Mouse (Mus musculus): ENCODE results near the gene Rtp4. TPM values are rescaled to one million over a fixed set of nuclear protein-coding genes. Genes with fewer than 3 reads are reported as not detected.

The Rtp4 gene
- polyA plus RNA-seq (2015; fragmentation: Nextera tagmentation; extraction: Ambion mirVana), result 8.0 and 10.3 TPM in 2 replicates

DNA sequence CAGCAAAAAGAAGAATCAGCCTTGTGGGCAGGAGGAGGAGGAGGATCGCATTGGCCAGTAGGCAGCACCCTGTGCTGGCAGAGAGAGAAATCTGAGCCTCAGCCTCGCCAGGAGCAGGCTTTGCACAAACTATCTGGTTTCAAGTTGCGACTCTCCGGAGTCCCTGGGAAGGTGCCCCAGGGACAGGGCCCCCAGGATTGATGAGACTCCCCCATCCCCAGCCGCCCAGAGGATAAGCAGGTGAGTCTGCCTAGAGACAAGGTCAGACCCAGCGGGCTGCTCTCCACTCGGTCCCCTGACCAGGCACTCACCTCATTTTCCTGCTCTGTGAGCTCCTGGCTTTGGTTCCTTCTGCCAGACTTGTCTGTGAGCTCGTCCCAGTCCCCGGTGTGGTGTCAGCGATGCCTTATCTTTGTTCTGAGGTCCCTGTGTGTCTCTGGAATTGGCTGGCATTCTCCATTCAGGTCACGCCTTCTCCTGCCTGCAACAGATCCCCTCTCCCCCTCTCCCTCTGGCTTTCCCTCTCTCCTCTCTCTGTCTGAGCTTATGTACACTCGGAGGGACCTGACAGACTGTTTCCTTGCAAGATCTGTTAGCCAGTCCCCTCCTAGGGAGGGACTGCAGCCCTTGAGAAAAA, at the start of gene Rtp4, which contains the start of gene Masp1:
Gene Rtp4, plus strand, starts transcription at position 57 of the 637 bp plus-strand sequence.
Gene Masp1, minus strand, starts transcription at position 581 of the 637 bp plus-strand sequence.
- H3K27ac ChIP-seq (ENCODE audit: low read length), result no peak within 1 kb of the TSS
- peak within 1 kb of the TSS; percentile 46 for H3K9ac ChIP-seq (ENCODE audit: low read length)
- peaks cover 53% of the 10 kb centered on the region for H3K4me1 ChIP-seq (replicated peaks; ENCODE audit: control insufficient read depth, insufficient read depth, low read length)
- ATAC-seq (ENCODE audit: low read depth), result peak; percentile 24; the same call in 1 of the 2 replicates
- peak within 1 kb of the TSS; percentile 39 for H3K4me3 ChIP-seq (ENCODE audit: low read length)
- peak within 1 kb of the TSS; percentile 46 for H3K4me2 ChIP-seq (ENCODE audit: low read depth, low read length)
- no peaks in the 10 kb centered on the region for H3K36me3 ChIP-seq (ENCODE audit: control insufficient read depth, insufficient read depth, low read length)
- no peaks in the 10 kb centered on the region for H3K27me3 ChIP-seq (ENCODE audit: control insufficient read depth, insufficient read depth, low read depth, low read length)
- WGBS, result 4% methylated on average over 12 of the region's 12 CpGs
- no peaks in the 10 kb centered on the region for H3K9me3 ChIP-seq (ENCODE audit: control insufficient read depth, low read length)

DNA sequence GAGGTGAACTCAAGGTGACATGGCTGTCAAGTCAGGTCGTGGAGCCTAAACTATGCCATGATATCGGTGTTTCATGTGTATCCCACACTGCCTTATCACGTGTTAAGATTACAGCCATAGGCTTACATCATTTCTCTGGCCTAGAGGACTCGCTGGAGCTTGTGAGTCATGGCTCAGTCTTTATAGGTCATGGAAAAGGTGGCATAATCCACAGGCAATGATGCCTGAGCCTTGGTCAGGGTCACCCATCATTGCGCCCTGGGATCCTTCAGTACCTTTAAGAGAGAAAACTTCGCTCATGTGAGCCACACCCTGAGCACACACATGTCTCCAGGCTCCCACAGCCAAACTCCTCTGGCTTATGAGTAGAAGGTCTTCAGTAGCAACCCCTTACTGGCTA, 48.5 kb upstream of the Rtp4 start:
- Histone ChIP-seq H3K4me2 (ENCODE audit: low read depth, low read length) (no peak overlapping the region), H3K4me3 (ENCODE audit: low read length) (no peak overlapping the region), H3K9me3 (ENCODE audit: control insufficient read depth, low read length) (no peaks in the 10 kb centered on the region), H3K36me3 (ENCODE audit: control insufficient read depth, insufficient read depth, low read length) (no peaks in the 10 kb centered on the region), H3K27me3 (ENCODE audit: control insufficient read depth, insufficient read depth, low read depth, low read length) (no peaks in the 10 kb centered on the region), H3K9ac (ENCODE audit: low read length) (no peak overlapping the region), H3K4me1 (replicated peaks; ENCODE audit: control insufficient read depth, insufficient read depth, low read length) (no peaks in the 10 kb centered on the region), H3K27ac (ENCODE audit: low read length) (no peak overlapping the region)
- no peak for ATAC-seq (ENCODE audit: low read depth)
- WGBS, result 85% methylated on average over 6 of the region's 6 CpGs

DNA sequence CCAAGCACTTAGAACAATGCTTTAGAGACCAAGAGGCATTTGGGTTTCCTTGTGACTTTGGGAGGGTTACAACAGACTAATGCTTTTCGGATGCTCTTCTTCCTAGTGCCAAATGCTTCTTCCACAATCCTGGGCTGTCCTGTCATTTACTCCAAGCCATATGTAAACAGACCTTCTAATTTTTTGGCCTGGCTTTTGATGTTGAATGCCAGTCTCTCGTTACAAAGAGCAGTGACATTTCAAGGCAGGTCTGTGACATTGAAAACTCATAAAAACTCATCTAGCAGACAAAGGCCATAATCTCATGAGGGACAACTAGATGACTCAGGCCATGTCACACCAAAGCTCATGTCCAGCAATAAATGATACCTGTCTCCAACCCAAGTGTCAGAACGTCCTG, 48.0 kb upstream of the Rtp4 start:
- no peak for ATAC-seq (ENCODE audit: low read depth)
- Histone ChIP-seq H3K27me3 (ENCODE audit: control insufficient read depth, insufficient read depth, low read depth, low read length) (no peaks in the 10 kb centered on the region), H3K9ac (ENCODE audit: low read length) (no peak overlapping the region), H3K4me1 (replicated peaks; ENCODE audit: control insufficient read depth, insufficient read depth, low read length) (no peaks in the 10 kb centered on the region), H3K4me2 (ENCODE audit: low read depth, low read length) (no peak overlapping the region), H3K4me3 (ENCODE audit: low read length) (no peak overlapping the region), H3K9me3 (ENCODE audit: control insufficient read depth, low read length) (no peaks in the 10 kb centered on the region), H3K27ac (ENCODE audit: low read length) (no peak overlapping the region), H3K36me3 (ENCODE audit: control insufficient read depth, insufficient read depth, low read length) (no peaks in the 10 kb centered on the region)
- 54% methylated on average over 3 of the region's 3 CpGs for WGBS

DNA sequence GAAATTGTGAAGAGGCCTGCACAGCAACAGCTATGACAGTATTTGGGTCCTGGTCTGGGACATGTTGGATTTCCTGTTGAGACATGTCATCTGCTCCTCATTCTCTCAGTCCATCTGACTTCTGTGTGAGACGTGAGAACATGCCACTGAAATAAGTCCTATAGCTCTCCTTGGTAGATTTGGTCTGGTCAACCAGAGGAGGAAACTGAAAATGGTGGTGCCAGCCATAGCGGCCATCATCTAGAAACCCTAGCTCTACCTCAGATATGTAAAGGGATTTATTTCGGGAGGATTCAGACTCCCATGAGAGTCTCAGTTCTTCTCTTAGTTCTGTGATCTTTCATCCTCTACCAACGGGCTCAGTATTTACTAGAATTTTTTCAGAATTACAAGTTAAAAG, 44.4 kb upstream of the Rtp4 start:
- no peak overlapping the region for H3K27ac ChIP-seq (ENCODE audit: low read length)
- H3K27me3 ChIP-seq (ENCODE audit: control insufficient read depth, insufficient read depth, low read depth, low read length), result no peaks in the 10 kb centered on the region
- H3K9me3 ChIP-seq (ENCODE audit: control insufficient read depth, low read length), result no peaks in the 10 kb centered on the region
- no peak overlapping the region for H3K4me2 ChIP-seq (ENCODE audit: low read depth, low read length)
- WGBS, result 84% methylated on average over 4 of the region's 4 CpGs
- H3K4me1 ChIP-seq (replicated peaks; ENCODE audit: control insufficient read depth, insufficient read depth, low read length), result no peaks in the 10 kb centered on the region
- H3K4me3 ChIP-seq (ENCODE audit: low read length), result no peak overlapping the region
- no peak for ATAC-seq (ENCODE audit: low read depth)
- no peaks in the 10 kb centered on the region for H3K36me3 ChIP-seq (ENCODE audit: control insufficient read depth, insufficient read depth, low read length)
- H3K9ac ChIP-seq (ENCODE audit: low read length), result no peak overlapping the region

DNA sequence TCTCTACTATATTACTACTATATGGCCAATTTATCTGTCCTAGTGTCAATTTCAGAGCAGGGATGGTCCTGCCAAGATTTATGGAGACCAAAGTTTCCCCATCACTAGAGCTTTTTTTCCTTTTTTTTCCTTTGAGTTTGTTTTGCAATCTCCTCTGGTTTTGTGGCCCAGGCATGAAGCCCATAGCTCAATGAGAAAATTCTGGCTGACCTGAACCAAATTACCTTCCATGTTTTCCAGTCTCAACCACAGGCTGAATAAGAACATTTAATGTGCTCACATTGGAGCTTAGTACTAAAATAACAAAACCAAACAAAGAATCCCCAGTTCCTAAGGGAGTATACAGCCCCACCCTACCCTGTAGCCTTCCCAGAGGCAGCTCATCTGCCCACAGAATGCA, 43.5 kb upstream of the Rtp4 start:
- no peaks in the 10 kb centered on the region for H3K9me3 ChIP-seq (ENCODE audit: control insufficient read depth, low read length)
- H3K4me2 ChIP-seq (ENCODE audit: low read depth, low read length), result no peak overlapping the region
- no peak overlapping the region for H3K27ac ChIP-seq (ENCODE audit: low read length)
- no peak overlapping the region for H3K4me3 ChIP-seq (ENCODE audit: low read length)
- ATAC-seq (ENCODE audit: low read depth), result no peak
- no peak overlapping the region for H3K9ac ChIP-seq (ENCODE audit: low read length)
- H3K36me3 ChIP-seq (ENCODE audit: control insufficient read depth, insufficient read depth, low read length), result no peaks in the 10 kb centered on the region
- H3K4me1 ChIP-seq (replicated peaks; ENCODE audit: control insufficient read depth, insufficient read depth, low read length), result no peaks in the 10 kb centered on the region
- no peaks in the 10 kb centered on the region for H3K27me3 ChIP-seq (ENCODE audit: control insufficient read depth, insufficient read depth, low read depth, low read length)

DNA sequence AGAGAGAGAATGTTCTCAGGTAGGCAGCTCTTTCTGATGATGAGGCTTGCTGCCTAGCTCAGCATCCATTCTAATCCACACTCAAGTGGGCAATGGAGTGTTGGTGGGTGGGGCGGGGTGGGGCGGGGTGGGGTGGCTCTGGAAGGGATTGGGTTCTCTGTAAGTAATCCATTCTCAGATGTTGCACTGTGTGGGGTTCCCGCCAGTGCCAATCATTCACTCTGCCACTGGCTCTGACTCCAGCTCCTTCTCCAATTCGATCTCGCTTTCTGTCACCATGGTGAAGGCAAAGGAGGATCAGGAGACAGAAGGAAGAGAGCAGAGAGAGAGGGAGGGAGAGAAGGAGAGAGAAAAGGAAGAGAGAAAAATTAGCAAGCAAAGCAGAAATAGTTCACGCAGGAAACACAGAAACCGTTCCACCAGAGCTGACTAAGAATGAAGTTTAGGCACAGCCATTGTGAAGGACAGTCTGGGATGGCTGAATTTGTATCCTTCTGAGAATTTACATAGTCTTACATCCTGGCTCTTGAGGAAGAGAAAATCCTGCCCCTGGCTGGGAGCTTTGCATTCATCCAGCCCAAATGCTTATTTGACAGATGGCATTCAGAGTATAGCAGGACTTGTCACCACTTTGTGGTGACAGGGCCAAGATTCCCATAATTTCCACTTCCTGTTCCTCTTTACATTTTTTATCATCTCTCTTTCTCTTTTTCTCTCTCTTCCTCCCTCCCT, 40.1 kb upstream of the Rtp4 start:
- whole genome bisulfite sequencing, result 66% methylated on average over 7 of the region's 7 CpGs

DNA sequence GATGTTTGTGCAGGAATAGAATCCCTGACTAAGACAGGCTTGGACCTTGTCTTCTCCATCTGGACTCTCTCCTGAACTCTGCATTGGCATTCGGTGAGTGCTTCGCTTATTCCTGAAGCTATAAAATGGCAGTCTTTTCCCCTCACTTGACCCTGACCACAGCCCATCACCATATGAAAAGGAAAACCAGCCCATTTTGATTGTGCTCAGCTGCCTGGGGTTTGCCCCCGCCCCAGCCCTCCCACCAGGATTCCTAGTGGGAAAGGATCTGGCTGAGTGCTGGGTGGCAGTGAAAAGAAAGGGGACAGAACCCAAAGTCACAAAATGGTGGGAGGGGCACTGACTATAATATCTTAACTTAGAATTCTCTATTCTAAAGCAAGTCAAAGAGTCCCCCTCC, 37.9 kb upstream of the Rtp4 start:
- H3K27ac ChIP-seq (ENCODE audit: low read length), result no peak overlapping the region
- no peak overlapping the region for H3K4me3 ChIP-seq (ENCODE audit: low read length)
- no peaks in the 10 kb centered on the region for H3K36me3 ChIP-seq (ENCODE audit: control insufficient read depth, insufficient read depth, low read length)
- H3K9ac ChIP-seq (ENCODE audit: low read length), result no peak overlapping the region
- H3K4me2 ChIP-seq (ENCODE audit: low read depth, low read length), result no peak overlapping the region
- H3K9me3 ChIP-seq (ENCODE audit: control insufficient read depth, low read length), result no peaks in the 10 kb centered on the region
- H3K4me1 ChIP-seq (replicated peaks; ENCODE audit: control insufficient read depth, insufficient read depth, low read length), result no peaks in the 10 kb centered on the region
- 84% methylated on average over 3 of the region's 3 CpGs for whole genome bisulfite sequencing
- ATAC-seq (ENCODE audit: low read depth), result no peak
- H3K27me3 ChIP-seq (ENCODE audit: control insufficient read depth, insufficient read depth, low read depth, low read length), result no peaks in the 10 kb centered on the region

More for the DNA sequence above, 40.1 kb upstream of the Rtp4 start:
- Histone ChIP-seq H3K36me3 (ENCODE audit: control insufficient read depth, insufficient read depth, low read length) (no peaks in the 10 kb centered on the region), H3K4me1 (replicated peaks; ENCODE audit: control insufficient read depth, insufficient read depth, low read length) (no peaks in the 10 kb centered on the region), H3K27ac (ENCODE audit: low read length) (no peak overlapping the region), H3K9me3 (ENCODE audit: control insufficient read depth, low read length) (no peaks in the 10 kb centered on the region), H3K9ac (ENCODE audit: low read length) (no peak overlapping the region), H3K4me3 (ENCODE audit: low read length) (no peak overlapping the region), H3K27me3 (ENCODE audit: control insufficient read depth, insufficient read depth, low read depth, low read length) (no peaks in the 10 kb centered on the region), H3K4me2 (ENCODE audit: low read depth, low read length) (no peak overlapping the region)
- ATAC-seq (ENCODE audit: low read depth), result no peak

DNA sequence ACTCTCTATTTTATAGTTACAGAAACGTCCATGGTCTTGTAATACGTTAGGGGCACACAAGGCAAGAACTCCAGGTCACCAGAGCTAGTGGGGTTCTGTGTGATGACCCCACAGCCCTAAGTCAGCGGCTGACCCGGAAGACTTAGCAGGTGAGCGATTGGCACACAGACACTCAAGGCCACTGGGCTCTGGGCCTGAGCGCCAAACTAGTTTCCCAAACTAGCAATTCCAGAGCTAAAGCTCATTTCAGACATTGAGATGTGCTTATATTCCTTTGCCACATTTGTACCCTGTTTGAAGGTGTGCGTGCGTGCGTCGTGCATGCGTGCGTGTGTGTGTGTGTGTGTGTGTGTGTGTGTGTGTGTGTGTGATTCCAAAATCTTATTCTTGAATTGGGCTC, 37.2 kb upstream of the Rtp4 start:
- ATAC-seq (ENCODE audit: low read depth), result no peak
- 93% methylated on average over 12 of the region's 12 CpGs for WGBS
- no peaks in the 10 kb centered on the region for H3K4me1 ChIP-seq (replicated peaks; ENCODE audit: control insufficient read depth, insufficient read depth, low read length)
- H3K4me2 ChIP-seq (ENCODE audit: low read depth, low read length), result no peak overlapping the region
- H3K27ac ChIP-seq (ENCODE audit: low read length), result no peak overlapping the region
- H3K27me3 ChIP-seq (ENCODE audit: control insufficient read depth, insufficient read depth, low read depth, low read length), result no peaks in the 10 kb centered on the region
- H3K4me3 ChIP-seq (ENCODE audit: low read length), result no peak overlapping the region
- H3K9me3 ChIP-seq (ENCODE audit: control insufficient read depth, low read length), result no peaks in the 10 kb centered on the region
- no peak overlapping the region for H3K9ac ChIP-seq (ENCODE audit: low read length)
- H3K36me3 ChIP-seq (ENCODE audit: control insufficient read depth, insufficient read depth, low read length), result no peaks in the 10 kb centered on the region

DNA sequence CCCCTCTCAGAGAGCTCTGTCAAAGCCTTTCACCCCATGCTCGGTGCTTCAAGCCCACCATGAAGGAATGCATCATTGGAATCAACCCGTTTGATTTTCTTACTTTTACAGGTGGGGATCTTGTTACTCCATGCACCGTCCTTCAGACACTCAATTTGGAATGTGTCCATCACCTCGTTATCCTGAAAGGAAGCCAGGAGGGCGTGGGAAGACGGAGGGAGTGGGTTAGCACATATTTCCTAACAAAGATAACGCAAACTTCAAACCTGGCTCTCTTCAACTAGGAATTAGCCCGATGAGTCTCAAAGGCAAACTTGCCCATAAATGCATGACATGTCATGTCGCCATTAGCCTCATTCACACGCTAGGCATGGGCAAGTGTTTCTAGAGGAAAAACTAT, 36.8 kb upstream of the Rtp4 start:
- no peaks in the 10 kb centered on the region for H3K4me1 ChIP-seq (replicated peaks; ENCODE audit: control insufficient read depth, insufficient read depth, low read length)
- no peaks in the 10 kb centered on the region for H3K27me3 ChIP-seq (ENCODE audit: control insufficient read depth, insufficient read depth, low read depth, low read length)
- 52% methylated on average over 10 of the region's 10 CpGs for WGBS
- H3K9me3 ChIP-seq (ENCODE audit: control insufficient read depth, low read length), result no peaks in the 10 kb centered on the region
- no peaks in the 10 kb centered on the region for H3K36me3 ChIP-seq (ENCODE audit: control insufficient read depth, insufficient read depth, low read length)
- no peak overlapping the region for H3K4me2 ChIP-seq (ENCODE audit: low read depth, low read length)
- no peak for ATAC-seq (ENCODE audit: low read depth)
- H3K27ac ChIP-seq (ENCODE audit: low read length), result no peak overlapping the region
- H3K9ac ChIP-seq (ENCODE audit: low read length), result no peak overlapping the region
- H3K4me3 ChIP-seq (ENCODE audit: low read length), result no peak overlapping the region
